Mouse (Mus musculus) CD4-positive, CD25-positive, alpha-beta regulatory T cell, adult 2 months (primary cell): ENCODE measurements around the gene Add1.
"Not testable (repeated sequence)": the region's sequence is repeated elsewhere in the genome, so short reads cannot be mapped to it uniquely, and the experiment has no call there.

Experiments
- DNase-seq: peaks from one replicate; pipeline ENCODE4 v3.0.0-alpha.2; 2012; ENCODE audit warnings: low read depth, low spot score

Gene Add1

GRCm38 (mm10) chr5:34550251-34550650, 23.2 kb upstream of the Add1 start:
- DNase-seq = peak; percentile 36

DNA sequence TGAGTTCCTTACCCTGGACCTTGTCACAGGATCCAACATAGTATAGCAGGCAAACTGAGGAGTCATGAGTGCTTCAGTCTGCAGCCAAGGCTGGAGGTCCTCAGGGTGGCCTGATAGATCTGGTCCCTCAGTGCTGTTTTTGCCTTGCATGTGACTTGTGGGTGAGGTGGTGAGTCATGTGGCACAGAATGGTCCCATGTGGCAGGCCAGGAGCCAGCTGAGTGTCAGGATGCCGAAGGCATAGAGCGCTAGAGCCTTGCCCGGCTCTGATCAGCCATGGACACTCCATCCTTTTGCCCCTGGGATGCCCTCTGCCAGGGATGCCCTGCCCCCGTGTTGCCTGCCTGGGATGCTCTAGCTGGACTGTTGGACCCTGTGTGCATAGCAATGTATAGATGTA, 21.6 kb upstream of the Add1 start:
- DNase-seq = no peak

DNA sequence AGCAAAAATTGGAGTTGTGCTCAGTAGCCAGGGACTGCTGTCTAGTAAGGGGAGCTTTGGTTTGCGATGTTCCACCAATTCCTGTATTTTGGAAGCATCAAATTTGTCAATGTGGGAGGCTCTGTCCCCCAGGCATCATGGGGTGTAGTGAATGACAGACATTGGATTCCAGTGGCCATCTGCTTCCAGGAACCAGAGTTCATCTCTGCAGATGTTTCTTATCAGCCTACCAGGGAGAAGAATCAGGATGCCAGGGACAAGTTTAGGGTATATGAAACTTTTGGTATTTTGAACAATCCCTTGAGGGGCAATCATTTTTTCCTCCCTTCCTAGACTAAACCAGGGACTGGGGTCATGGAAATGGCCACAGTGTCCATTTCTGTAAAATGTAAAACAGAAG, 9.6 kb upstream of the Add1 start:
- DNase-seq = no peak

DNA sequence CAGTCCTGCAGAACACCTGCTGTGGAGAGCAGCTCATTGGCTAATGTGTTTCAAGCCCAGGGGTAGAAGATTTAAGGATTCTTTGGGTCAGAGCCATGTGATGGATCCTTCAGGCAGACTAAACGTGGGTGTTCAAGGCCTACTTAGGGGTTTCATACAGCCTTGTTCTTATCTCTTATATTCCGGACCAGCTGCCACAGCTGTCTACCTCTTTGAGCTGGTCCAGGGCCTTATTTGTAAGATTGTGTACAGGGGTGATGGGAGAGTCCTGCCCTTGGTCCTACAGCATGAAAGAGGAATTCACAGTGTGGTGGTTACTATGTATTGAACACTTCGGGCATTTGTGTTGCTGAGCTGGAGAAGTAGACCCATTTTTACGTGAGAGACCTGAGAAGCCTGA, 9.2 kb upstream of the Add1 start:
- no peak for DNase-seq

DNA sequence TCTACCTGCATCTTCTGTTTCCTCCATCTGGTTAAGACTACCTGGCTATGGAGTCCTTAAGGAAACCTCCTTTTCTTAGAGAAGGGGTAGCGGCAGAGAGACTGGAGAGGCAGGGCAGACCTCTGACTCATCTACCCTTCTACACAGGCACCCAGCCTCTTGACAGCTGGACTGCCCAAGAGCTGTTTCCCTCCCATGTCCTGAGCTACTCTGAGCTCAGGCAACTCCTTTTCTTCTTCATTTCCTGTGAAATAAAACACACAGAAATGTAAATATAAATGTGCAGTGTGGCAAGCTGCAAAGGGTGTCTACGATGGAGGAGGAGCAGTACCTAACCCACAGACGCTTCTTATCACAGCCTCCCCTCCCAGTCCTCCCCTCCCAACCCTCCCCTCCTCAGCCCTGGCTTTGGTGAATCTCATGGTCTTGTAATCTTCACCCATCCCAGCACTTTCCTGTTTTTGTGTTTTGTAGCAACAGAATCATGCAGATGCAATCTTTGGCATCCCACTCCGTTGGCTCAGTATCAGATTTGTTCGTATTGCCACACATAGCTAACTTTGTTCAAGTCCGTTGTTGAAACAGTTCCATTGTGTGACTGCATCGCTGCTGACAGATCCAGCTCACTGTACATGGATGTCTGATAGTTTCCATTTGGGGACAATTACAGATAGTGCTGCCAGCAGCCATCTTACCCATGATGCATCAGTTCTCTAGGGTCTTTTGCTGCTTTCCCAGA, 7.8 kb upstream of the Add1 start:
- no peak for DNase-seq

DNA sequence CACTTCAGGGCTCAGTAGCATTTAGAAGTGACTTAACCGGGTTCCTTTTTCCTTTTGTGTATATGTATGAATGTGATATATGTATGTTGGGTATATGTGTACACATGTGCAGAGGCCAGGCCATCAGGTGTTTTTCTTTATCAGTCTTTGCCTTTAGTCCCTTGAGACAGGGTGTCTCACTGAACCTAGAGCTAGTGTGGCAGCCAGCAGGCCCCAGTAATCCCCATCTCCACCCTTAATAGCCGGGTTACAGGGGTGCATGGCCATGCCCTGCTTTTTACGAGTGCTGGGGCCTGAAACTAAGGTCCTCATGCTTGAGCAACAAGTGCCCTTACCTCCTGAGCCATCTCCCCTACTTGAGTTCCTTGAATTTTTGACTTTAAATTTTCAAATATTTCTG, 1.9 kb upstream of the Add1 start:
- DNase-seq = no peak

DNA sequence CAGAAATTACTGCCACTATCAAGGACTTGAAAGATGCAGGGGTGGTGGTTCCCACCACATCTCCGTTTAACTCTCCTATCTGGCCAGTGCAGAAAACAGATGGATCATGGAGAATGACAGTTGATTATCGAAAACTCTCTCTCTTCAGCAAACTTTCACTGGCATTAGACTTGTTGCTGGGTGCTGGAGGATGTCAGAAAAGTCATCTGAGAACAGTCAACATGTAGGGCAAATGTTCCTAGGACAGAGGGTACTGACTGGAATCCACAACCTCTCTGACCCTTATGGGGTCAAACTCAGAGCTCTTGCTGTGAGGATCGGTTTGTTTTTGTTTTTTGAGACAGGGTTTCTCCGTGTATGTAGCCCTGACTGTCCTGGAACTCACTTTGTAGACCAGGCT, 896 bp upstream of the Add1 start:
- DNase-seq = not testable (repeated sequence)

DNA sequence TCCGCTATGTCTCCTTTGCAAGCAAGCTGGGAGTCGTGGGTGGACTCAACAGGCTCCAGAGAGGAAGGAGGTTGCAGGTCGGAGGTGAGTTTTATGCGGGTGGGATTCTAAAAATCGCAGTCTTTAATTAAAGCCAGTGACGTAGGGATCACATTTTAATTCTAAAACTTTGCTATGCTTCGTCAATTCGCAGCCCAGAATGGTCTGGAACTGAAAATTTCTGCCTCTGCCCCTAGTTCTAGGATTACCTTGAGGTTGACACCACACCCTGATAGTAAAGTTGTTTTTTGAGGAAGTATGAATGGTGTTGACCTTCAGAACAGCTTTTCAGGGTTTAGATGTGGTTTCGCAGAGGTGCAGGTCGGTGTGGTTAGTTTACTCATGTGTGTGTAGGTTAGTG, 1.3 kb downstream of the Add1 start:
- DNase-seq = peak; percentile 52

GRCm38 (mm10) chr5:34576286-34576685, 2.8 kb downstream of the Add1 start:
- DNase-seq = no peak

GRCm38 (mm10) chr5:34578038-34578655, 4.7 kb downstream of the Add1 start:
- DNase-seq = peak; percentile 11

DNA sequence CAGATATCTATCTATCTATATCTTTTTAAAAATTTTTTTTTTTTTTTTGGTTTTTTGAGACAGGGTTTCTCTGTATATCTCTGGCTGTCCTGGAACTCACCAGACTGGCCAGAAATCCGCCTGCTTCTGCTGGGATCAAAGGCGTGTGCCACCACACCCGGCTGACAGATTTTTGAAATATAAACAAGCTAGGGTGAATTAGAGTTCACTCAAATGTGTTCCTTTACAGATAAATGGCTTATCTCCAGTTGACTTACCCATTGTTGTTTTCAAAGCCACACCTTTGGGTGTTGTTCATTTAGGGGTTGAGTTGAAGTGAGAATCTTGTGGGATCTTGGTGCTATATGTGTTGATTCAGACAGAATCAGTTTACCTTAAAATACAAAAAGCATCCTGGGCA, 5.9 kb downstream of the Add1 start:
- DNase-seq = no peak

DNA sequence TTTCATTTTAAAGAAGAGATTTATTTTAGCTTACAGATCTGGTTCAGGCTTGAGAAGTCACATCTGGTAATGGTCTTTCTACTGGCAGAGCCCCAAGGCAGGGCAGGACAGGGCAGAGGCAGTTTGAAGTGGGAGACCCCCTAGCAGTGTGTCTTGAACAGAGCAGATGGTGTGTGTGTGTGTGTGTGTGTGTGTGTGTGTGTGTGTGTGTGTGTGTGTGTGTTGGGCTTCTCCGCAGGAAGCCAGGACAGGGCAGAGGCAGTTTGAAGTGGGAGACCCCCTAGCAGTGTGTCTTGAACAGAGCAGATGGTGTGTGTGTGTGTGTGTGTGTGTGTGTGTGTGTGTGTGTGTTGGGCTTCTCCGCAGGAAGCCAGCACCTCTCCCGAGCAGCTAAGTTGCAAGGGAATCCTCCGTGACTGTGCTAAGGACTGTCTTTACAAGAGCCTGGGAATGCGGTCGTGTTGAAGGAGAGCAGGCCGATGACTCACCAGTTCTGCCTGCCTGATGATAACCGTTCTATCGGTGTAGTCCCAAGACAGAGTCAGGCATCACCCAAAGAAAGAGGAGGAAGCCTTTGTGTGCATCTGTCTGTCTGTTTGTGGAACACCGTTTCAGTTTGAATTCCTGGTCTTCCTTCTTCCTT, 8.3 kb downstream of the Add1 start:
- not testable (repeated sequence) for DNase-seq

DNA sequence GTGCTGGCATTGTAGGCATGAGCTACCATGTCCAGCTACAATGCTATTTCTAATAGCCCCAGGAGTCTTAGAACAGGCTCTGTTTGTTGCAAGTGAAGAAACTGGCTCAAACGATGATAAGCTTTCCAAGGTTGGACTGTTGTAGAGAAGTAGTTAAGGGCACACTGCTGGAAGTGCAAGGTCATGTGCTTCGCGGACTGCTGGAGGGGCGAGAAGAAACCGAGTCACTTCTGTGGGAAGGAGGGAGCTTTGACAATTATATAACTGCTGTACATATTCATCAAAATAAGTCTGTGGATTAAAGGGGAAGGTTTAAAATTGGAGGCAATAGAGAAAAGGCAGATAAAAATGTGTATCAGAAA, 8.8 kb downstream of the Add1 start:
- no peak for DNase-seq

- DNase-seq = no peak
These were observed 11.8 kb downstream of the Add1 start for GRCm38 (mm10) chr5:34585216-34585615.

- DNase-seq = no peak
These were observed 14.4 kb downstream of the Add1 start for GRCm38 (mm10) chr5:34587881-34588280.

- DNase-seq = no peak
These were observed 16.6 kb downstream of the Add1 start for GRCm38 (mm10) chr5:34590059-34590458.

DNA sequence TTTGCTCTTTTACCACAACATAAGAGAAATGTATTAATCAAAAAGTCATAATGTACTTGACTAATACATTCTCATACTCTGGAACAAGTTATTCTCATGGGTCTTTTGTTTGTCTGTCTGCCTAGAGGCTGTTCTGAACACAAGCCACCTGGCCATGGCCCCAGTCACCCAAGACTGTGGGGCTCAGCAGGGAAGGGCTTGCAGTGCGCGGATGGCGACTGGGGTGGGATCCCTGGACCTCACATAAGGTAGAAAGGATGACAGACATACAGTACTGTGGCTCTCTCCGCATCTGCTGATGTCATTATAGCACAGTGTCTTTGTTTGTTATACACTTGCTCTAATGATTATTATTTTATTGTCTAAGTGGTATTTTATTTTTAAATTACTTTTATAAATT, 17.2 kb downstream of the Add1 start:
- no peak for DNase-seq

GRCm38 (mm10) chr5:34591388-34592004, 18.0 kb downstream of the Add1 start:
- DNase-seq = no peak

DNA sequence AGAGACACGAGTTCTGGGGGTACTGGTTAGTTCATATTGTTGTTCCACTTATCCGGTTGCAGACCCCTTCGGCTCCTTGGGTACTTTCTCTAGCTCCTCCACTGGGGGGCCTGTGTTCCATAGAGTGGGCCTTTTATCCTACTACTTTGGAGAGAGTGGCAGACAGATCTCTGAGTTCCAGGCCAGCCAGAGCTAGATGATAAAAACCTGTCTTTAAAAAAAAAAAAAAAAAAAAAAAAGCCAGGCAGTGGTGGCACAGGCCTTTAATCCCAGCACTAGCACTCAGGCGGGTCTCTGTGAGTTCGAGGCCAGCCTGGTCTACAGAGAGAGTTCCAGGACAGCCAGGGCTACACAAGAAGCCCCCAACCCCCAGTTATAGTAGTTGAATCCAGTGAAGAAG, 18.8 kb downstream of the Add1 start:
- not testable (repeated sequence) for DNase-seq

DNA sequence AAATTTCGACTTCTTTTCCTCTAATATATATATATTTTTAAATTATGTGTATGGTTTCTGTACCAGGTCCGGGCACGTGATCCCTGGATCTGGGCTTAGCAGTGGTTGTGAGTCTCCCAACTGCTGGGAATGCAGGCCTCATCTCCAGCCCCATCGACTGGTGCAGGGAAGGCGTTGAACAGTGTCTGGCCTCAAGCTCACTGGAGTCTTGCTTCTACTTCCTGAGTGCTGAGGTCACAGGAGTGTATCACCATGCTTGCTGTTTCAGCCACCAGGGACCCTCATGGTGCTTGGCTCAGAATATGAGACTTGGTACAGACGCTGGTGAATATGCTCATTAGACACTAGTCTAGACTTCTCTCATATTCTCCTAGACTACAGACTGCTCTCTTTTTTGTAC, 19.2 kb downstream of the Add1 start:
- DNase-seq = no peak

DNA sequence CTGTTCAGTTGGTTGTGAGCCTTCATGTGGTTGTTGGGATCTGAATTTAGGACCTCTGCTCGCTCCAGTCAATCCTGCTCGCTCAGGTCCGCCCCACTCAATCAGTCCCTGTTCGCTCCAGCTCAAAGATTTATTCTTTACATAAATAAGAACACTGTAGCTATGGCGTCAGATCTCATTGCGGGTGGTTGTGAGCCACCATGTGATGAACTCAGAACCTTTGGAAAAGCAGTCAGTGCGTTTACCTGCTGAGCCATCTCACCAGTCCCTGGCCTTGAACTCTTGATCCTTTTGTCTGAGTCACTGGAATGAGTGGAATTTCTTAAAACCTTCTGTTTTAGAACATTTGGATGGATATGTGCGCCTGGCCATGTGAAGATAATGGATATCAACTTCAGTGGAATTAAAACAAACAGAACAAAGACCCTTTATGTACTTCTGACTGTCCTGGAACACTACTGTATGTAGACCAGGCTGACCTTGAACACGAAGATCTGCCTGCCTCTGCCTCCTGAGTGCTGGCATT, 19.8 kb downstream of the Add1 start:
- no peak for DNase-seq

- DNase-seq = no peak
These were observed 31.1 kb downstream of the Add1 start for GRCm38 (mm10) chr5:34604576-34604975.
